Mouse (Mus musculus) cerebellum, adult 8-10 months (tissue): ENCODE results near the gene Dtx3.

Source experiments
- DNase-seq: peaks from one replicate; pipeline ENCODE4 v3.0.0; 2022

Gene Dtx3

GRCm38 (mm10) chr10:127185101-127185500, 10.4 kb downstream of the Dtx3 start:
- no peak for DNase-seq

GRCm38 (mm10) chr10:127183759-127184158, 11.8 kb downstream of the Dtx3 start:
- no peak for DNase-seq

GRCm38 (mm10) chr10:127182624-127183023, 12.9 kb downstream of the Dtx3 start:
- DNase-seq, result no peak

GRCm38 (mm10) chr10:127181566-127181965, 14.0 kb downstream of the Dtx3 start:
- DNase-seq, result no peak

- DNase-seq, result no peak
These were observed 14.9 kb downstream of the Dtx3 start for GRCm38 (mm10) chr10:127180695-127181047.

- DNase-seq, result no peak
These were observed 15.4 kb downstream of the Dtx3 start, which contains the start of gene Slc26a10 for GRCm38 (mm10) chr10:127179871-127180694. TSS of gene Slc26a10 (minus strand) at chr10:127180645.

- DNase-seq, result peak; percentile 27
These were observed 17.1 kb downstream of the Dtx3 start for GRCm38 (mm10) chr10:127178286-127179027.

GRCm38 (mm10) chr10:127177719-127178118, 17.8 kb downstream of the Dtx3 start:
- peak; percentile 79 for DNase-seq

GRCm38 (mm10) chr10:127177235-127177634, 18.3 kb downstream of the Dtx3 start:
- DNase-seq, result no peak

GRCm38 (mm10) chr10:127176756-127177155, 18.8 kb downstream of the Dtx3 start:
- no peak for DNase-seq

- DNase-seq, result no peak
These were observed 19.3 kb downstream of the Dtx3 start for GRCm38 (mm10) chr10:127176228-127176627.

- no peak for DNase-seq
These were observed 21.4 kb downstream of the Dtx3 start for GRCm38 (mm10) chr10:127174170-127174569.

- DNase-seq, result no peak
These were observed 22.1 kb downstream of the Dtx3 start for GRCm38 (mm10) chr10:127173148-127174065.

- DNase-seq, result no peak
These were observed 23.8 kb downstream of the Dtx3 start for GRCm38 (mm10) chr10:127171631-127172200.

- DNase-seq, result no peak
These were observed 24.7 kb downstream of the Dtx3 start for GRCm38 (mm10) chr10:127170837-127171272.

- no peak for DNase-seq
These were observed 25.5 kb downstream of the Dtx3 start for GRCm38 (mm10) chr10:127170002-127170401.

GRCm38 (mm10) chr10:127167614-127168192, 27.8 kb downstream of the Dtx3 start:
- no peak for DNase-seq

- DNase-seq, result no peak
These were observed 28.5 kb downstream of the Dtx3 start for GRCm38 (mm10) chr10:127166771-127167613.

GRCm38 (mm10) chr10:127166404-127166715, 29.2 kb downstream of the Dtx3 start:
- no peak for DNase-seq

- DNase-seq, result peak; percentile 70
These were observed 29.7 kb downstream of the Dtx3 start for GRCm38 (mm10) chr10:127165654-127166403.

GRCm38 (mm10) chr10:127165354-127165653, 30.2 kb downstream of the Dtx3 start:
- DNase-seq, result no peak
